Mouse (Mus musculus) layer of hippocampus, adult 2 months (tissue): ENCODE data around the gene Polr2f. TPM values are rescaled to one million over a fixed set of nuclear protein-coding genes. Genes with fewer than 3 reads are reported as not detected.
A peak's percentile ranks its signal among the peaks of the same experiment; 100 is the strongest.

Experiments
- DNase-seq, 2 experiments: peaks; one replicate each; pipeline ENCODE4 v3.0.0; 2022; ENCODE audit warnings: low spot score in 2 of 2
- H3K27ac ChIP-seq: fragments of 200-600 bp; 2 replicates; pipeline ENCODE4 v1.8.1; 2022
- H3K4me3 ChIP-seq: fragments of 200-600 bp; 2 replicates; pipeline ENCODE4 v1.8.1; 2022; ENCODE audit warnings: mild to moderate bottlenecking
- CTCF ChIP-seq: fragments of 200-600 bp; conservative IDR thresholded peaks from 2 replicates; pipeline ENCODE4 v1.8.1; 2022; ENCODE audit warnings: antibody characterized with exemption, mild to moderate bottlenecking, moderate library complexity
- long read RNA-seq, 2 experiments: library from polyadenylated mRNA; stranded (forward); transcript quantifications; one replicate each; pipeline ENCODE4 v2.0.0; 2021; ENCODE audit warnings: borderline mapping rate in 2 of 2
- total RNA-seq, 2 experiments: library from RNA; stranded (reverse); gene quantifications; 2 replicates each; pipeline ENCODE4 v1.2.3; 2021

Gene Polr2f
- 100 to 1,000 TPM in 1 of 2 experiments, 10 to 100 TPM in 1; 97.9 to 103 TPM for total RNA-seq
- long read RNA-seq, experiment 1, transcript Polr2f-205 (5 exons, 885 nt) = major isoform, 19 of 25 reads
- long read RNA-seq, experiment 1, partial matches to known transcripts = 1 of 25 reads
- long read RNA-seq, experiment 1, other reads (novel, unspliced or antisense) = 2 of 25 reads
- long read RNA-seq, experiment 2, transcript Polr2f-205 (5 exons, 885 nt) = major isoform, 41 of 47 reads
- long read RNA-seq, experiment 2, partial matches to known transcripts = 0 of 47 reads
- long read RNA-seq, experiment 2, other reads (novel, unspliced or antisense) = 2 of 47 reads

GRCm38 (mm10) chr15:79140866-79141565, at the start of gene Polr2f, which contains the start of gene 1700088E04Rik:
TSS of gene Polr2f (plus strand) at chr15:79141009.
TSS of gene 1700088E04Rik (minus strand) at chr15:79141253.
- TF ChIP-seq CTCF = no peak
- peak; percentile 94 to 96 for DNase-seq
- peak within 1 kb of the TSS; percentile 73 for H3K27ac ChIP-seq
- H3K4me3 ChIP-seq = peak within 1 kb of the TSS; percentile 86

- peak overlapping the region; percentile 73 for H3K27ac ChIP-seq
- TF ChIP-seq CTCF = no peak
- H3K4me3 ChIP-seq = no peak overlapping the region
- peak in 1 of 2 experiments; percentile 37 for DNase-seq
Measured at GRCm38 (mm10) chr15:79092284-79092683, 48.5 kb upstream of the Polr2f start.

GRCm38 (mm10) chr15:79093083-79093839, 47.5 kb upstream of the Polr2f start:
- Histone ChIP-seq H3K4me3 (no peak overlapping the region), H3K27ac (peak overlapping the region; percentile 73)
- TF ChIP-seq CTCF = peak; percentile 80
- peak; percentile 40 to 54 for DNase-seq

DNA sequence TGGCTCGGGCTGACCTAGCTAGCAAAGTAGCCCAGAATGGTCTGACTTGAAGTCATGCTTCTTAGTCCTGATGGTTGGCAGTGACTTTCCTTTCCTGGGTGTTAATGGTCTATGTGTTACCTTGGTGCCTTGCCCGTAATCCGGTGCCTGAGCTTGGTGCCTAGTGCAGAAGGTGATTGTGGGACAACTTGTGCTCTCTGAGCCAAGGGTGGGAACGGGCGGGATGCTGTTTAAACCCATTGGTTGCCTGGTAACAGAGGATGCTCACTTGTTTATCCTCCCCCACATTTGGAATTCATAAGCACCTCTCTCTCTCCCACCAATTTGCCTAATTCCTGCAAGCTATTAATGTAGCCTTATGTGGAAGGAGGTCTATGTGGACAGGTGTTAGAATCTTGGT, 45.3 kb upstream of the Polr2f start:
- Histone ChIP-seq H3K4me3 (no peak overlapping the region), H3K27ac (peak overlapping the region; percentile 91)
- peak in 1 of 2 experiments; percentile 47 for DNase-seq
- no peak for TF ChIP-seq CTCF

DNA sequence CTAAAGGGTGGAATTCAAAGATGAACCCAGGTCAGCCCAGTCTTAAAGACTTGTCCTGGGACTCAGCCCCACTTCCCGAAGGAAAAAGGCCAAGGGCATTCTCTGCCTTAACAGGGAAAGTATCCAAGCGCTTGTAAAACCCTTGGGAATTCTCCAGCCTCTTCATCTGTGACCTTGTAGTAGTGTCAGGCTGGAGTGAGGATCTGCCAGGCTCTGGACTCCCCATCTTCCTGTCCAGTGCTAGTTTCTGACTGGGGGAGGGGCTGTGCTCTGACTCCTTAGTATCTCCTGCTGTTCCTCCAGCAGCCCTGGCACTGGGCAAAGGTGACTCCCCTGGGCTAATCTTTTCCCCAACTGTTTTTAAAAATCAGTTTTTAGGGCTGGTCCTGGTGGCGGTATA, 44.3 kb upstream of the Polr2f start:
- TF ChIP-seq CTCF = no peak
- DNase-seq = no peak
- Histone ChIP-seq H3K4me3 (no peak overlapping the region), H3K27ac (peak overlapping the region; percentile 91)

DNA sequence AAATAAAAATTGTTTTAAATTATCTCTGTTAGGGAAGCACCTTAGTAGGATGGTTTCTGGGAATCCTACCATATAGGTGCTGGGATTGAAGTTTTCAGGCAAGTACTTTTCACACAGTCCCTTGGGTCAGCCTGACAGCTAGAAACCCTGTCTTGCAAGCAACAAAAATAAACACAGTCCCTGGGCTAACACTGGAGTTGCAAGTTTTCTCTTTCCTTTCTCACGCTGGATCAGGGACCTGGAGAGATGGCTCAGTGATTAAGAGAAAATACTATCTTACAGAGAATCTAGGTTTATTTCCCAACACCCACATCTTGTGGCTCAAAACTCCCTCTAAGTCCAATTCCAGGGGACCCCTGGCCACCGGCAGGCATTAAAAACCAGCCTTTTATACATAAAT, 43.7 kb upstream of the Polr2f start:
- DNase-seq = no peak
- no peak overlapping the region for H3K4me3 ChIP-seq
- no peak for TF ChIP-seq CTCF
- peak overlapping the region; percentile 91 for H3K27ac ChIP-seq

DNA sequence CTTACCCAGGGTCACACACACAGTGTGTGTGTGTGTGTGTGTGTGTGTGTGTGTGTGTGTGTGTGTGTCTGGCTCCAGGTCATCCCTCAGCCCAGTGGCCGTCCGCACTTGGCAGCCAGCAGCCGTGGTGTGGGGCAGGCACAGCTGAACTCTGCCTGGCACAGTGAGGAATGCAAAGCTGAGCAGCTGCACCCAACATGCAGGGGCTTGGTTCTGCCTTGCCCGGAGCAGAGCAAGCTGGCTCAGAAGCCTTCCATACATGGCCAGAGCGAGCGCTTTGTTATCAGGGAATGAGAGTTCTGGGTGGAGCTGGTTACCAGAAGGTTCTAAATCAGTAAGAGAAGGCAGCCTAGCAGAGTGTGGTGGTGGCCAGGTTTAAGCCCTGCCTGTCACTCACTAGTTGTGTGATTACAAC, 43.2 kb upstream of the Polr2f start:
- peak; percentile 34 to 40 for DNase-seq
- peak overlapping the region; percentile 91 for H3K27ac ChIP-seq
- TF ChIP-seq CTCF = no peak
- no peak overlapping the region for H3K4me3 ChIP-seq

- TF ChIP-seq CTCF = no peak
- H3K27ac ChIP-seq = peak overlapping the region; percentile 91
- H3K4me3 ChIP-seq = no peak overlapping the region
- no peak for DNase-seq
Measured at GRCm38 (mm10) chr15:79098220-79098619, 42.6 kb upstream of the Polr2f start.

- Histone ChIP-seq H3K4me3 (no peak overlapping the region), H3K27ac (peak overlapping the region; percentile 91)
- TF ChIP-seq CTCF = no peak
- no peak for DNase-seq
Measured at GRCm38 (mm10) chr15:79098868-79099267, 41.9 kb upstream of the Polr2f start.

DNA sequence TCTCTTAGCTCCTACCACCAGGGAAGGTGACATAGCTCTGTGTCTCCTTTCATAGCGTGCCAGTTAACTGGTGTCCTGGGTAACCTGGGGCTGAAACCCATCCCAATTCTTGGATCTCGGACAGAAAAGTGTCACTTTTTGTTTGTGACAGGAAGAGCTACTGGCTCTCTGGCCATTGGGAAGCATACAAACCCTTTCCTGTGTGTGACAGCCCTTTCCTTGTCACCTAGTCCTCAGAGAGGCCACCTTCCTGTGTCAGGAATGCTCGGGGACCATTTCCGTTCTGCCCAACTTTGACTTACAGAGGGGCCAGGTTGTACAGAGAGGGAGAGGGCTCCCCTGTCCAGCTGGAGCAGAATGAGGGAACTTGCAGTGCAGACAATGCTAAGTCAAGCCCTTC, 41.4 kb upstream of the Polr2f start:
- TF ChIP-seq CTCF = no peak
- H3K27ac ChIP-seq = peak overlapping the region; percentile 91
- no peak for DNase-seq
- H3K4me3 ChIP-seq = no peak overlapping the region

DNA sequence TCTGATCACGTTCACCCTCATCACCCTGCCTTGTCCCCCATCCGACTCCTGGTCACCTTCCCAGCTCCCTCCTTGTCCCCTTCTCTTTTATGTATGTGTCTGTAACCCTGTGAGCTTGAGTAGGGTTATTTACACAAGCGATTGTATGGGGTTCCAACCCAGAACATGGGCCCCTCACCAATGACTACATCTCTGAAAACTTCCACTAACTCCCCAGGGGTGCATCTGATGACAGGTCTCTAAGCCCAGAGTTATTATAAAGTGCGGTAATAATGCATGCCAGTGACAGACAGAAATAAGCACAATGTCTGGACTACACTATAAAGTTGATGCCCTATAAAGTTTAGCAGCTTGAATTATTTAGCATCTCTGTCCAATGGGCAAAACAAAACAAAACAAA, 40.4 kb upstream of the Polr2f start:
- peak overlapping the region; percentile 91 for H3K27ac ChIP-seq
- DNase-seq = no peak
- no peak overlapping the region for H3K4me3 ChIP-seq
- no peak for TF ChIP-seq CTCF

GRCm38 (mm10) chr15:79101531-79101930, 39.3 kb upstream of the Polr2f start:
- no peak for TF ChIP-seq CTCF
- no peak overlapping the region for H3K4me3 ChIP-seq
- peak overlapping the region; percentile 72 for H3K27ac ChIP-seq

GRCm38 (mm10) chr15:79103264-79103663, 37.5 kb upstream of the Polr2f start:
- DNase-seq = no peak
- peak overlapping the region; percentile 73 for H3K27ac ChIP-seq
- no peak for TF ChIP-seq CTCF
- H3K4me3 ChIP-seq = no peak overlapping the region

More at GRCm38 (mm10) chr15:79101531-79101930, 39.3 kb upstream of the Polr2f start:
- no peak for DNase-seq
